8 mouse cellular contexts compared by ENCODE assay signal in the genomic region with DNA sequence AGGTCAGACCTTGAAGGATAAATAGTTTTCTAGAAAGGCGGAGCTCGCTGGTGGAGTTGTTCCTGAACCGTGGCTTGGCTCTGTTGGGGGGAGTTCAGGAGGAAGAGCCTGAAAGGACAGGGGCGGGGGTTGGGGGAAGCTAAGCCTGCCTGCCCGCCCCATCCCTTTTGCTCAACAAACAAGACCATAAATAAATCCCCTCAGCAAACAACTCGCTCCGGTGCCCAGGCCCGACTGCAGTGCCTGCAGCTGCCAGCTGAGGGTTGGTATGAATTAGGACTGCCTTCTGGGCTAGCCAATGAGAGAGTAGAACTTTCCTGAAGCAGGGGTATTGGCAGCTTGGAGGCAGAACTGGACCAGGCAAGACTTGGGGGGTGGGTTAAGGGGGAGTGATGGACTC. TPM values are rescaled to one million over a fixed set of nuclear protein-coding genes. Genes with fewer than 3 reads are reported as not detected.
DNase-seq lines count a peak whose midpoint lies in the region; ATAC-seq and TF ChIP-seq lines count a peak whose summit lies in the region.

No protein-coding gene starts in this region.

- peak; percentile 49; the same call in 1 of the 2 replicates for TF ChIP-seq POLR2A in cerebellum, adult 2 months (IDR thresholded peaks at IDR 0.05; ENCODE audit: borderline replicate concordance, insufficient read depth, low read length)

- 9% methylated on average over 8 of the region's 8 CpGs for WGBS in cerebellum, adult 2 months
- under 1% methylated on average over 8 of the region's 8 CpGs for WGBS in hindbrain, embryonic 10.5 days
- 3% methylated on average over 8 of the region's 8 CpGs for WGBS in lung, embryonic 16.5 days

- H3K27ac ChIP-seq in cerebellum, adult 2 months (ENCODE audit: insufficient read depth, low read length): no peak overlapping the region
- H3K27ac ChIP-seq in hindbrain, embryonic 10.5 days: peak overlapping the region; percentile 84
- peak overlapping the region; percentile 6; the same call in 1 of the 2 replicates for H3K27ac ChIP-seq in lung, embryonic 16.5 days (ENCODE audit: low read length)

- peak; percentile 38 for DNase-seq in ZHBTc4 (ENCODE audit: low read depth, low spot score)
- peak; percentile 73 to 78 for DNase-seq in cerebellum, adult 2 months
- DNase-seq in frontal cortex, postnatal 10 days (ENCODE audit: low spot score in 2 of 2): peak; percentile 66 to 67
- DNase-seq in hindbrain, embryonic 10.5 days (ENCODE audit: low spot score): peak; percentile 43
- DNase-seq in layer of hippocampus, postnatal 14 days (ENCODE audit: low spot score in 2 of 2): peak; percentile 77 to 86
- peak; percentile 79 to 86 for DNase-seq in right cerebral cortex, postnatal 10 days (ENCODE audit: low spot score in 2 of 2)

- H3K4me1 ChIP-seq in cerebellum, adult 2 months (ENCODE audit: control insufficient read depth, insufficient read depth, low read length): 0 out of 2 replicates have a peak, but pooled peaks cover 3% of the 10 kb centered on the region
- H3K4me1 ChIP-seq in hindbrain, embryonic 10.5 days (replicated peaks): peaks cover 38% of the 10 kb centered on the region
- H3K4me1 ChIP-seq in lung, embryonic 16.5 days (replicated peaks; ENCODE audit: control insufficient read depth, insufficient read depth, low read length): peaks cover 30% of the 10 kb centered on the region

- no peaks in the 10 kb centered on the region for H3K27me3 ChIP-seq in cerebellum, adult 2 months (ENCODE audit: control insufficient read depth, insufficient read depth, low read length)
- H3K27me3 ChIP-seq in hindbrain, embryonic 10.5 days (ENCODE audit: insufficient read depth, poor library complexity, severe bottlenecking): peaks cover 41% of the 10 kb centered on the region
- no peaks in the 10 kb centered on the region for H3K27me3 ChIP-seq in lung, embryonic 16.5 days (ENCODE audit: control insufficient read depth, insufficient read depth, low read depth, low read length)

- no peaks in the 10 kb centered on the region for H3K36me3 ChIP-seq in hindbrain, embryonic 10.5 days
- H3K36me3 ChIP-seq in lung, embryonic 16.5 days (ENCODE audit: control insufficient read depth, insufficient read depth, low read length): no peaks in the 10 kb centered on the region

- no peaks in the 10 kb centered on the region for H3K9me3 ChIP-seq in hindbrain, embryonic 10.5 days
- H3K9me3 ChIP-seq in lung, embryonic 16.5 days (ENCODE audit: control insufficient read depth, low read length): no peaks in the 10 kb centered on the region

- peak overlapping the region; percentile 98 for H3K4me3 ChIP-seq in cerebellum, adult 2 months (replicated peaks; ENCODE audit: insufficient read depth, low read depth, low read length)
- H3K4me3 ChIP-seq in hindbrain, embryonic 10.5 days: peak overlapping the region; percentile 67
- peak overlapping the region; percentile 68 for H3K4me3 ChIP-seq in lung, embryonic 16.5 days (ENCODE audit: low read length)

- no peak for TF ChIP-seq CTCF in cerebellum, adult 2 months (IDR thresholded peaks at IDR 0.05; ENCODE audit: borderline replicate concordance, insufficient read depth, low read depth, low read length)

- peak overlapping the region; percentile 98 for H3K4me2 ChIP-seq in lung, embryonic 16.5 days (ENCODE audit: low read depth, low read length)

- ATAC-seq in lung, embryonic 16.5 days (ENCODE audit: low read depth): no peak
- ATAC-seq in megakaryocyte-erythroid progenitor cell, adult 5-6 weeks (replicated peaks; ENCODE audit: low FRiP score, low TSS enrichment, poor library complexity, severe bottlenecking): no peak

- peak overlapping the region; percentile 77 for H3K9ac ChIP-seq in lung, embryonic 16.5 days (ENCODE audit: low read length)

RNA-seq across cellular contexts. Expression of gene Gmpr, which starts 1.3 kb away (rescaled TPM):
- polyA plus RNA-seq in cerebellum, adult 2 months (2012; rRNA removed): 69.1 TPM in 2 replicates
- 38.3 and 44.1 TPM in 2 replicates for polyA plus RNA-seq in hindbrain, embryonic 10.5 days (2016; fragmentation: Nextera tagmentation; extraction: Ambion mirVana)
- total RNA-seq in layer of hippocampus, postnatal 14 days (2021): 10 to 100 TPM; 60.1 to 60.7 TPM
- 23.4 and 29.2 TPM in 2 replicates for polyA plus RNA-seq in lung, embryonic 16.5 days (2015; fragmentation: Nextera tagmentation; extraction: Ambion mirVana)
- 1.9 and 7.8 TPM in 2 replicates for total RNA-seq in megakaryocyte-erythroid progenitor cell, adult 5-6 weeks (2014; fragmentation: Nextera tagmentation)
- 2.4 and 9.6 TPM in 2 replicates for total RNA-seq in megakaryocyte-erythroid progenitor cell, adult 5-6 weeks (2017)
